Mouse (Mus musculus) left cerebral cortex, adult 8-10 months (tissue): ENCODE results near the gene Mrpl43. TPM values are rescaled to one million over a fixed set of nuclear protein-coding genes. Genes with fewer than 3 reads are reported as not detected.
A peak's percentile ranks its signal among the peaks of the same experiment; 100 is the strongest.

Experiments used
- DNase-seq, 2 experiments: peaks; one replicate each; pipeline ENCODE4 v3.0.0; 2022; ENCODE audit warnings: low spot score in 2 of 2
- total RNA-seq, 4 experiments: library from RNA; stranded (reverse); gene quantifications; 2 replicates each; pipeline ENCODE4 v1.2.4; 2022

Mrpl43 gene
- total RNA-seq, 4 experiments from 2014 or later, result 37.3 to 43.8 (median 39.8) TPM

DNA sequence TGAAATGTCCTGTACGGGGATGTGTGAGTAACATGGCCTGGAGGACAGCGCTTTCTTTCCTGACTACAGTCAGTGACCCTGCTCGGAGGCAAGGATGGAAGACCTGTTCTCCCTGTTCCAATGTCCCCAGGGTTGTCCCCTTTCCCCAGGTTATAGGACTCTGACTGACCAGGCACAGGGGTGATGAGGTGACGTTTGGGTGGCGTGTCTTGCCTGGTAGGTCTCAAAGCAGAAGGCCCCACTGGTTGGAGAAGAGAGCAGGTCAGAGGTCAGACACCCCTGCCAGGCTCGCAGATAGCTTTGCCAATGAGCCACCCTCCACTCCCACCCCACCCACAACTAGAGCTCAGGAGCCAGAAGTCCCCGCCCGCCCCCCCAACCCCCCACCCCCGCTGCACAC lies 23.3 kb upstream of the Mrpl43 start:
- no peak for DNase-seq

DNA sequence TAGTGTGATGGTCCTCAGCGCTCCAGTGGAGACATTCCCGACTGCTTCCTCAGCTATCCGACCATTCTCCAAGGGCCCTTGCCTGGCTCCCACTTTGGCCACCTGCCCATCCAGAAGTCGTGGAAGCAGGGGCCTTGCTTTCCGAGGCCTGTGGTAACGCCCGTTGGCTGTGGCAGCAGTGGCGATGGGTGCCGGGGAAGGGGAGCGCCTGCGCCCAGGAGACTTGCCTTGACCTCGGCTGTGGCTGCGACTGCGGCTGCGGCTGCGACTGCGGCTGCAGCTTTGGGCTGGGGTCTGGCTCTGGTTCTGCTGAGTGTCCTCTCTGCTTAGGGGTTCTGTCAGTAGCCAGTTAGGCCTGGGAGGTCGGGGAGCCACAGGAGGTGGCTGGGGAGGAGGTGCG lies 22.5 kb upstream of the Mrpl43 start:
- DNase-seq, result no peak

DNA sequence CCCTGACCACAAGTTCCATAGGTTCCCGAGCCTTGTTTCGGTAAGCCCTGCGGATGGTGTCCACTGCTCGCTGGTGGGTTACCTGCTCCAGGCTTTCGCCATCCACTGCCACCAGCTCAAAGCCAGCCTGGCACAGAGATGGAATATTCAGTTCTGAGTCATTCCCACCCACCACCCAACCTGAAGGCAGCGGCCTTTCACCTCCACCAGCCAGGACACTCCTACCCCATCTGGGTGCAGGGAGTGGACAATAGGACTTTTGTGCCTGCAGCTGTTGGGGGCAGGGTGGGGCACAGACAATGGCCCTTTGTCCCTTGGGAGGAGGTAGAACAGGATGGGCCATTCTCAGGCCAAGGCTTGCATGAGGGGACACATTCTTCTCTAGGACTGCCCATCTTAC lies 21.6 kb upstream of the Mrpl43 start:
- DNase-seq, result peak in 1 of 2 experiments; percentile 61

DNA sequence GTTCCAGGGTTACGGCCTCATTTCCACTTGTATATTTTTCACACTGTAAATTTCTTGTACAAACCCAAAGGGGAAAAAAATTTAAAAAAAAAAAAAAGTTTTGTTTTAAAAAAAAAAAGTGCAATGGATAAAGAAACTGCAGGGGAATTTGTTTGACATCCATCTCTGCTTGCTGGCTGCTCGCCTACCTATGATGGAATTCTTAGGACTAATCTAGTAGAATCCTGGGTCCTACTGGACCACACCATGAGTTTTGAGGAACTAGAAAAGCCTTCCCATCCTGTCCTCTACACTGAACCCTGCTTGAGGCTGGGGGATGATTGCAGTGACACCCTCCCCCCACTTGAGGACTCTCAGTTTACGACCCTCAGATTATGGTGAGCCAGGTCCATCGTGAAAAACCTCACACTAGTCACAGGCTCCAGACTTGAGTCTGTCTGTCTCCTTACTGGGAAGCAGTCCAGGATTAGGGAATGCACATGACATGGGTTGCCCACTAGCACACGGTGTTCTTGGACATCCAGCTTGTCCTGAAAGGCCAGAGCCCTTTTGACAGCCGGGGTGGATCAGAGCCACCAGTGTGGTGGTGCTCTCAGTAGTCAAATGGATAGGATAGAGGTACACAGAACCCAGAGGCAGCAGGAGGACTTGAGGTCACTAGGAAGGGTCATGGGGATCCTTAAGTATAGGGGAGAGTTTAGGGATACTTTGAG lies 20.9 kb upstream of the Mrpl43 start:
- no peak for DNase-seq

DNA sequence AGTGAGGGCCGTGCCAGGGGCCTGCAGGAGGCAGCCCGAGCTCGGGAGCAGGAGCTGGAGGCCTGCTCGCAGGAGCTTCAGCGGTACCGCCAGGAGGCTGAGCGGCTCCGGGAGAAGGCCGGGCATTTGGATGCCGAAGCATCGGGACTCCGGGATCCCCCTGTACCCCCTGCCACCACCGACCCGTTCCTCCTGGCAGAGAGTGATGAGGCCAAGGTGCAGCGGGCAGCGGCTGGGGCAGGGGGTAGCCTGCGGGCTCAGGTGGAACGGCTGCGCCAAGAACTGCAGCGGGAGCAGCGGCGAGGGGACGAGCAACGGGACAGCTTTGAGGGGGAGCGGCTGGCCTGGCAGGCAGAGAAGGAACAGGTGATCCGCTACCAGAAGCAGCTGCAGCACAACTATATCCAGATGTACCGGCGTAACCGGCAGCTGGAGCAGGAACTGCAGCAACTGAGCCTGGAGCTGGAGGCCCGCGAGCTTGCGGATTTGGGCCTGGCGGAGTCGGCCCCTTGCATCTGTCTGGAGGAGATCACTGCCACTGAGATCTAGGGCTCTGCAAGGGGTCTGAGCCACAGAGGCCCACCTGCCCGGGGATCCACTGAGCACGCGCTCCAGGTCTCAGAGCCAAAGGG lies 19.8 kb upstream of the Mrpl43 start:
- no peak for DNase-seq

DNA sequence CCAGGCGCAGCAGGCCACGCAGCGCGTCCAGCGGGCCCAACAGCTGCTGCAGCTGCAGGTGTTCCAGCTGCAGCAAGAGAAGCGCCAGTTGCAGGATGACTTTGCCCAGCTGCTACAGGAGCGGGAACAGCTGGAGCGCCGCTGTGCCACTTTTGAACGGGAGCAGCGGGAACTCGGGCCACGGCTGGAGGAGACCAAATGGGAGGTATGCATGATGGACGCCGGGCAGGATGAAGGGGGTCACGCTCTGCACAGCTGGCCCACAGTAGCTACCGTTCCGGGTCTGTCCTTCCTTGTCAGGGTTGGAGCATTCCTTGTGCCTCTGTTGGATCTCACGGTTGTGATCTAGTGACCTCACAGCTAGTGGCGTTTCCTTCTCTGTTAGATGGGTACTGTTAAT lies 18.5 kb upstream of the Mrpl43 start:
- no peak for DNase-seq

DNA sequence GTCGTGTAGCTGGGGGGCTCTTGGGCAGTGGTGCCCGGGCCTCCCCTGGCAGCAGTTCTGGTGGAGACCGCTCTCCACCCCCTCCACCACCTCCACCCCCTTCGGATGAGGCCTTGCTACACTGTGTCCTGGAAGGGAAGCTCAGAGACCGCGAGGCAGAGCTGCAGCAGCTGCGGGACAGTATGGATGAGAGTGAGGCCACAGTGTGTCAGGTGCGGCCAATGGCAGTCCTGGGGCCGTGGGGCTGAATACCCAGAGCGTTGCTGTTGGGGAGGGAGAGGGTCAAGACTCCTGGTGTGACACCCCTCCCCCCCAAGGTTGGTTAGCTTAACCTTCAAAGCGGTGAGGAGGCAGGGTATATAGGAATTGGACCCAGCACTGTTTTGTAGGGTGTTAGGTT lies 17.8 kb upstream of the Mrpl43 start:
- DNase-seq, result no peak

DNA sequence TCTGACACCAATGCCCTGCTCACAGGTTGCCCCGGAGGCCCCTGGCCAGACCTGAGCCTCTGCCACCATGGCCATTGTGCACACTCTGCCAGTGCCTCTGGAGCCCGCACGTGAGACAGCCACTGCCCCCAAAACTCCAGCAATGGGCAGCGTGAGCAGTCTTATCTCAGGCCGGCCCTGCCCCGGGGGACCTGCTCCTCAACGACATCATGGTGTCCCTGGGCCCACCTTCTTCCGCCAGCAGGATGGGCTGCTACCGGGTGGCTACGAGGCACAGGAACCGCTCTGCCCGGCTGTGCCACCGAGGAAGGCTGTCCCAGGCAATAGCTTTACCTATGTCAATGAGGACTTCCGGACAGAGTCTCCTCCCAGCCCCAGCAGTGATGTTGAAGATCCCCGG lies 15.1 kb upstream of the Mrpl43 start:
- no peak for DNase-seq

DNA sequence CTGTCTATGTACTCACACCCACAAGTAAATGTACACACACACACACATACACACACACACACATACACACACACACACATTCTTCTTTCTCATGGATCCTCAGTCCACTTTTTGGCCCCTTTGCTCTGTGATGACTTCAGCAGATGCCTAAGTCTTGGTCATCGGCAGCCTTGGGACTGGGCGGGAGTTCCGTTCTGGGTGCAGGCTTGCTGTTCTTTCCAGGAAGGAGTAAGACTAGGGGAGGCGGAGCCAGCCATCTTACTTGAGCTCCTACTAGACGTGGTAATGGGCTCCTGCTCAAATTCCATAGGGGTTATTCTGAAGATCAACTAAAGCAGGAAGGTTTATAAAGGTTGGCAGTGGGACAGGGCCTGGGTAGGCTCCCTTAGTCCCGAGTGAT lies 14.1 kb upstream of the Mrpl43 start:
- DNase-seq, result no peak

DNA sequence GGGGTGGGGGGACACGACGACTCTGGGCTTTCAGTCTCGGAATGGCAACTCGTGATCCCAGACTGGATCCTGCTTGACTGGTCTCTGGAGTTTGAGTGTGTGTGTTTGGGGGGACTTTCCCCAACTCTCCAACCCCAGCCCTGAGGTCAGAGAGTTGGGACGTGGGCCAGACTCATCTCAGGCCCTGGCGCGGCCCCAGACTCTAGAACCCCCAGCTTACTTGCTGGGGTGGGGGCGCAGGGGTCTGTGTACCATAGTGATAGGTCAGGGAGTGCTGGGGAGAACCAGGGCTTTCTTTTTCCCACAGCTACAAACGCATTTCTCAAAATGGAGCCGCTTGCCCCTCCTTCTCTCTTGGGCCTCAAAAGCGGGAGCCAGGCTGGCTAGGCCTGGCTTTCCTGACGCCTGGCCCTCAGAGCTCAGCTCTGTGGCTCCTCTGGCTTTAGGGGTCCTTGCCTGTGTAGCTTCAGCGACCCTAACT lies 12.1 kb upstream of the Mrpl43 start:
- DNase-seq, result no peak

DNA sequence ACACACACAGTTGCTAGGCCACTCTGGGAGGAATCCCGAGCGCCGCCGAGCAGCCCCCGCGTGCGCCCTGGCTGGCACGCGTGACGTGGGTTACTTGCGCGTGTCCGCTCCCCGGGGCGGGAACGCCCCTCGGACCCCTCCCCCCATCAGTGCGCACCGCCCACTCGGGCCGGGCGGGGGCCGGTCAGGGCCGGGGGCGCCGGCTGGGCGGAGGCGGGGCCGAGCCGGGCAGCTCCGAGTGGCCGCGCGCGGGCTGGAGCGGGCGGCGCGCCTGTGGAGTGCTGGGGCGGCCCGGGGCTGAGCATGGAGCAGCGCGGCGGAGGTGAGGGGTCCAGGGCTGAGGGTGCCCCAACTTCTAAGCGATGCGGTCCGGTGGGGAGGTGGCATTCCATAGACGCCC lies 11.7 kb upstream of the Mrpl43 start:
- DNase-seq, result peak in 1 of 2 experiments; percentile 83

DNA sequence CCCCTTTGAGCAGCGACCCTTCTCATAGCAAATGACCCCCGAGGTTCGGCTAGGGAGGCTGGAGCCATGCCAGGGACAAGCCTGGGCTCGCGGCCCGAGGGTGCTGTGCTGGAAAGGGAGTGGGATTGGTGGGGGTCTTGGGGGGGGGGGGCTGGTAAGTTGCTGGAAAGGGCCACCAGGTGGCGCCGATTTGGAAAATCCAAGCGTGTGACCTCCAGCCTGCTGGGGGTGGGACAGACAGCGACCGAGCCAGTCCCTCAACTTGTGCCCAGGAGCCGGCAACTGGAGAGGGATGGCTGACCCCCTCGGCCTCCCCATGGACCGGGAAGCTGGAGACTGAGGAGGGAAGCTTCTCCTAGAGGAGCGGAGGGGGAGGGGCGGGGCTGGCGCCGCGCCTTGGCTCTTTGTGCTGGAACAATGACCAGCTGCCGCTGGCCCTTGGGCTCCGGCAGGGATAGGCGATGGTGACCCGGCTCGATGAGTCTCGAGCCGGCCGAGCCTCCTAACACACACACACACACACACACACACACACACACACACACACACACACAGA lies 11.1 kb upstream of the Mrpl43 start:
- peak; percentile 73 to 83 for DNase-seq

DNA sequence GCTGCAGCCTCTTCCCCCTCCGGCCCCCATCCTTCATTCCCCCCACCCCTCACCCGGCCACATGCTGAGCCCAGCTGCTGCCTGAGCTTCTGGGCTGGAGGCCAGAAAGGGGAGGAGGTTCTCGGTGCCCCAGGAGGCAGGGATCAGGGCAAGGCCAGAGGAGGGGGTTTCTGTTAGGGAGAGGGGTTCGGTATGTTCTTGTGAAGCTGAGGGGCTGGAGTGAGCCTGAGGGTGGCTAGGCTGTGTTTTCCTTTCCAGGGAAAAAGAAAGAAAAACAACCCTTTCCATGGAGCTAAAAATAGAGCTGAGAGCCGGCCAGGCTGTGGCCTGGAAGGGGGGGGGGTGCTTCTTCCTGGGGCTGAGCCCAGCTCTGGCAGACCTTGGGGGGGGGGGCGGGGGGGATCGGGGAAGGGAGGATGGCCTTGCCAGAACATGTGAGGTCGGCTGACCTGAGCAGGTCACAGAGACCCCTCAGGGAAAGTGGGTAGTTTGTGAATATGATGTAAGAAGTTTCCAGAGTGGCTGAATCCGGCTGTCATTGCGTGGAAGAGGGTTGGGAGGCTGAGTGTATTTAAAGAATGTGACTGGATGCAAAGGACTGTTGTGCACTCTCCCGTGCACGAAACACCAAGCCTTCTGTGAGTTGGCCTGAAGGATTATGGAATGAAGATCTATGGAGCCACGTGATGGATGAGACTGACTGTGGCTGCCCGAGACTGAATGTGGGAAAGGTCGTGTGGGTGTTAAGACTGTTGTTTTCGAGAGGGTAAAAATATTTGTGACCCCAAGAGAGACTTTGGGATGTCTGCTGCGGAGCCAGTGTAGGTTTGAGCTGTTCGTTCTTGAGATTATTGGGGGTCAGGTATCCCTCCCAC lies 10.3 kb upstream of the Mrpl43 start:
- DNase-seq, result peak in 1 of 2 experiments; percentile 78

DNA sequence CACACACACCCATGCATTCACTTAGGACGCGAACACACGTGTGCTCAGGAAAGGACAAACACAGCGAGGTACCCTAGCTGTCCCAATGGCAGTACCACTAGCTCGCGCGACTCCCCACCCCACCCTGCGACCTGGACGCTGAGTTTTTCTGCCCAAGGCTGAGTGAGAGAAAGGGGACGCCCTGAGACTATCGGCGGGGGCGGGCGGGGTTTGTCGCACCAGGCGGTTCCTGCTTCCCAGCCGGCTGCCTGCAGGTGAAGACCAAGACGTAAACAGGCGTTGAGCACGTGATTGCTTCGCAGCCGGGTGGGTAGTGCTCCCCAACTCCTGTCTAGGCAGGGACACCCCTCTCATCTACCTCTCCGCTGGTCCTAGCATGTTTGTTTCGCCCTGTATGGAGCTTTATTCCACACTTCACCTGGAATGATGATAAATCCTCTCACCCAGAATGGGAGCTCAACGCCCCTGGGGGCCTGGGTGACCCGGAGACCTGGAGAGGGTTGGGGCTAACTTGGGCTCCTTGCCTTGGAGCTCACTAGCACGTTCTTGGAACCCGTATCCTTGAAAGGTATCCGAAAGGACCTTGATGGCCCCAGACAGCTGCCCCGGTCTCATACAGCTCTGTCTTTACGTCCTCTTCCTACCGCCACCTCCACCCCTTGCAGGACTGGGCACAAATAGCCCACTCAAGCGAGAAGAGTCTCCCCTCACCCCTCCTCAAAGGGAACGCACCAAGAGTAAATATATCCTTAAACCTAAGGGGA lies 9.5 kb upstream of the Mrpl43 start:
- no peak for DNase-seq

DNA sequence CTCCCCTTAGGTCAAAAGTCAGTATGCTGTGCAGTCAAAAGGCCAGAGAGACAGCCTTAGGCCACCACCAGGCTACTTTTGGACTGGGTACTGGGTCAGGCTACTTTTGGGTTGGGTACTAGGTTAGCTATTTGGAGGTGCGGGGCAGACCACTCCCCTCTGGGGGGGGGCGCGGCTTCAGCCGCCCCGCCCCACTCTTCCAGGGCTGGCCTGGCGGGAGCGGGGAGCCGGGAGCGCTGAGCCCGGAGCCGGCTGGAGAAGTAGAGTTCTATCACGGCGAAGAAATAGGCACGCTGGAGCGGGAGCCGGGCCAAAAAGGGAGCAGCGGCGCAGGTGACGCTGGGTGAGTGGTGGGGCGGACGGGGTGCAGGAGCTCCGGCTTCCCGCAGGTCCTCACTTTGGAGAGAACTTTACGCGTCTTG lies 8.8 kb upstream of the Mrpl43 start:
- peak in 1 of 2 experiments; percentile 10 for DNase-seq

DNA sequence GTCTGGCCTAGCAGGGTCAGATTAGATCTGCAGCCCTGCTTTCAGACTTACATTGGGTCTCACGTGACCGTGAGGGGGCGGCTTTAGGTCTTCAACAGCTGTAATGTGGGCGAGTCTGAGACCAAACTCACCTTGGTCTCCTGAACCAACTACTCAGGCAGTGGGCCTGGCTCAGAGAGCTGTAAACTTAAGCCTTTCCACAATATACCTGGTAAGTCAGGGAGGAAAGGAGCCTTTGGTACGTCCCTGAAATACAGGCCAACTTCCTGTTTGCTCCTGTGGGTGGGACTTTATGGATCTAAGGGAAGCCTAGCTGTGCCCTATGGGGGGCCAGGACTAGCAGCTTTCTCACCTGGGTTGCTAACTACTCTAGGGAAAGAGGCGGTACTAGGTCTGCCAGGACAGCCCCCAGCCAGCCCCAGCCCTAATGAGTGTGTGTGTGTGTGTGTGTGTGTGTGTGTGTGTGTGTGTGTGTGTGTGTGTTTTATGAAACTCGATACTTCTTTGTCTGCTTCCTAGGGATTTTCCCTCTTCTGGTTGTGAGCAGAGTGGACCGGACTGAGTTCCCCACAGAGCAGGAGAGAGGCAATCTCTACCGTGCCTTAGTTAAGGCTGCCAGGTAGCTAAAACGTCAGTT lies 8.2 kb upstream of the Mrpl43 start, which contains the start of gene Lzts2:
Gene Lzts2 (plus strand): TSS at position 80 of the 637 bp plus-strand sequence.
- DNase-seq, result no peak

DNA sequence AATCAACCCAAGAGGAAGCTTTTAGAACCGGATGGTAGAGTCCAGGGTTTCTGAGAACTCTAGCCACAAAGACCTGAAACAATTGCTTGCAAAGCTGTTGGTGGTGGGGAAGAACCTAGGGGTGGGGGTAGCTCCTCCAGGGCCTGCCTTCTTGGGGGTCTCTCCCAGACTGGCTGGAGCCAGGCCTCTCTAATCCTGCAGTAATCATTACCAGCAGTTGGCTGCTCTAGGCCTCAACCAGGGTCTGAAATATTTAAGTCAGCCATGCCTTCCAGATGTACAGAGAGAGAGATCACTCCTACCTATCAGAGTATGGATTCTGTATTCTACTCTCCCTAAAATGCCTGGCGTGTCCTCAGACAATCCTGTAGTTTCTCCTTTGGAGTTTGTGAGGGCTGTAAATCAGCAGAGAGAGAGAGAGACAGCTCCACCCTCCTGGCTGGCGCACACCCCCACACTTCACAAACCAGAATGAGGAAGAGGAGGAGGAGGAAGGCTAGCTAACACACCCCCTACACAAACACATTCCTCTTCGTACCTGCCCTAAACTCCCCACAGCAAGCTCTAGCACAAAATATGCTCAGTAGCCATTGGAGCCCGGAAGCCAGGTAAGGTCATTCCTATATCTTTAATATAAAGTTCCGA lies 7.5 kb upstream of the Mrpl43 start:
- DNase-seq, result no peak

DNA sequence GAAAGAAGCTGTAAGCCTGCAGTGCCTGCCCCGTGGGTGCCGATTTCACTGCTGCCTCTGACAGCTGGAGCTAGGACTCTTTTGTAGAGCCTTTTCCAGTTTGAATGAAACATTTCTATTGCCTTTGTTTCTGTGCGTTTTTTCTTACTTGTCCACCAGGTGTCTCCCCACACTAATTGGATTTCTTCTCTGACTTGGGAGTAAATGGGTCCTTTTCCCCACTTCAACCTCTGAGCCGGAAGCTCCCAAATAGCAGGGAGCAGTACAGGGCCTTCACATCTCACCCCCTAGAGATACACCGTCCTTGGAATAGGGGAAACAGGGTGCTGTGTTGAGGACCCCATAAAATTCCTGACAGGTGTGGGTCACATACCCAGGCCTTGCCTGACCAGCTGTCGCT lies 6.4 kb upstream of the Mrpl43 start:
- peak in 1 of 2 experiments; percentile 13 for DNase-seq

DNA sequence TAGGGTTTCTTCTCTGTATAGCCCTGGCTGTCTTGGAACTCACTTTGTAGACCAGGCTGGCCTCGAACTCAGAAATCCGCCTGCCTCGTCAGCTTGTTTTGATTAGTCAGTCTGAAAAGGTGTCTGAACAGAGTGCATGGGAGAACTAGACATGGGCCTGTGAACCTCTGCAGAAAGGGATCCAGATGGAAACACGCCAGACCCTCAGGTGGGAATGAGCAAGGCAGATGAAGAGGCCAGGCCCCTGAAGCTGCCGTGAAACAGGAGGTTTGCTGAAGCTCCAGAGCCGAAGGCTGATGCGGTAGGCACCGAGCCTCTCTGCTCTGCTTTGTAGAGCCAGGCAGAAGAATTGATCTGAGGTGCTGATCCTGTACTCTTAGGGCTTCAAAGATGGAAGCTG lies 6.0 kb upstream of the Mrpl43 start:
- no peak for DNase-seq

DNA sequence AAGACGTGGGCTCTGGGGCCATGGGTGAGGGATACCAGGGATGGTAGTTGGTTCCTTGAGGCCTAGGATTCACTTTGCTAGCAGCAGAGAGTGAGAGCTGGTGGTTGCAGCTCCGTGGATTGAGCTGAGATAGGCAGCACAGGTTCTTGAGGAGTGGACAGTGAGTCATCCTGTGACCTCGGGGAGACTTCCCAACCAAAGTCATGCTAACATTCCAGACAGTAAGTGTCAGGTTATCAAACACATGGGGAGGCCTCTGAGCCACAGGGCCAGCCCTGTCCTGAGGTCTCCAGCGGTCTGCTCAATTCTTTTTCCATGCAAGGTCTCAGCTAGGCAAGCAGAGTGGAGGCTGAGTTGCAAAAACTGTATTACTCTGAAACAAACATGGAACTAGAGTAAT lies 4.4 kb upstream of the Mrpl43 start:
- no peak for DNase-seq
